Mouse (Mus musculus) stomach, adult 2 months (tissue): Measurements from ENCODE around the gene Ly6g6d. TPM values are rescaled to one million over a fixed set of nuclear protein-coding genes. Genes with fewer than 3 reads are reported as not detected.

Experiments used
- polyA plus RNA-seq: library from polyadenylated mRNA; depleted of rRNA; stranded (reverse); fragments of >200 nt; gene quantifications from 2 replicates; pipeline ENCODE4 v1.2.3, GENCODE M21; 2012; rRNA removed

The Ly6g6d gene
- polyA plus RNA-seq, 1 experiment = 5.1 TPM

Other genes starting within 250 kb of the Ly6g6d start
- gene Stk19, start 241.1 kb downstream of the Ly6g6d start, polyA plus RNA-seq = 31.6 and 34.6 TPM in 2 replicates
- 34.4 and 36.4 TPM in 2 replicates for gene Dxo, start 241.0 kb downstream of the Ly6g6d start, polyA plus RNA-seq
- gene Skiv2l, start 227.9 kb downstream of the Ly6g6d start, polyA plus RNA-seq = 44.5 and 47.7 TPM in 2 replicates
- 11.5 and 13.1 TPM in 2 replicates for gene Nelfe, start 227.7 kb downstream of the Ly6g6d start, polyA plus RNA-seq
- 1.7 and 2.0 TPM in 2 replicates for gene Cfb, start 215.5 kb downstream of the Ly6g6d start, polyA plus RNA-seq
- gene Zbtb12, start 198.6 kb downstream of the Ly6g6d start, polyA plus RNA-seq = 3.6 and 3.9 TPM in 2 replicates
- gene Gm20547, start 196.0 kb downstream of the Ly6g6d start, polyA plus RNA-seq = not detected in 2 replicates
- gene C2, start 179.8 kb downstream of the Ly6g6d start, polyA plus RNA-seq = 1.9 and 2.3 TPM in 2 replicates
- gene Ehmt2, start 179.6 kb downstream of the Ly6g6d start, polyA plus RNA-seq = 126 and 127 TPM in 2 replicates
- gene Slc44a4, start 163.6 kb downstream of the Ly6g6d start, polyA plus RNA-seq = 48.6 and 48.7 TPM in 2 replicates
- gene Neu1, start 146.8 kb downstream of the Ly6g6d start, polyA plus RNA-seq = 30.4 and 43.8 TPM in 2 replicates
- 31.1 and 45.6 TPM in 2 replicates for gene Hspa1b, start 118.8 kb downstream of the Ly6g6d start, polyA plus RNA-seq
- not detected in 2 replicates for gene Gm20481, start 108.2 kb downstream of the Ly6g6d start, polyA plus RNA-seq
- 16.4 and 25.7 TPM in 2 replicates for gene Hspa1a, start 105.9 kb downstream of the Ly6g6d start, polyA plus RNA-seq
- 0.34 and 0.59 TPM in 2 replicates for gene Hspa1l, start 105.4 kb downstream of the Ly6g6d start, polyA plus RNA-seq
- 43.9 and 62.3 TPM in 2 replicates for gene Lsm2, start 96.2 kb downstream of the Ly6g6d start, polyA plus RNA-seq
- 95.5 and 126 TPM in 2 replicates for gene Vars, start 77.1 kb downstream of the Ly6g6d start, polyA plus RNA-seq
- 1.9 and 2.2 TPM in 2 replicates for gene Vwa7, start 61.5 kb downstream of the Ly6g6d start, polyA plus RNA-seq
- 0.58 and 1.9 TPM in 2 replicates for gene Sapcd1, start 50.0 kb downstream of the Ly6g6d start, polyA plus RNA-seq
- 2.6 and 5.6 TPM in 2 replicates for gene Msh5, start 31.3 kb downstream of the Ly6g6d start, polyA plus RNA-seq
- 131 and 147 TPM in 2 replicates for gene Clic1, start 28.1 kb downstream of the Ly6g6d start, polyA plus RNA-seq
- gene Ddah2, start 19.0 kb downstream of the Ly6g6d start, polyA plus RNA-seq = 16.3 and 20.7 TPM in 2 replicates
- 243 and 312 TPM in 2 replicates for gene Ly6g6c, start 12.7 kb downstream of the Ly6g6d start, polyA plus RNA-seq
- 0.42 and 0.65 TPM in 2 replicates for gene Mpig6b, start 11.9 kb downstream of the Ly6g6d start, polyA plus RNA-seq
- gene Ly6g6e, start 1.2 kb downstream of the Ly6g6d start, polyA plus RNA-seq = 99.6 and 112 TPM in 2 replicates
- 1.2 and 2.0 TPM in 2 replicates for gene Ly6g6f, start 7.5 kb upstream of the Ly6g6d start, polyA plus RNA-seq
- gene Abhd16a, start 11.2 kb upstream of the Ly6g6d start, polyA plus RNA-seq = 88.7 and 152 TPM in 2 replicates
- gene Ly6g5c, start 30.2 kb upstream of the Ly6g6d start, polyA plus RNA-seq = 1.4 TPM in 1 of 2 replicates, not detected in the other
- 1.2 and 2.2 TPM in 2 replicates for gene Ly6g5b, start 37.4 kb upstream of the Ly6g6d start, polyA plus RNA-seq
- gene Gpank1, start 43.4 kb upstream of the Ly6g6d start, polyA plus RNA-seq = 9.3 and 11.8 TPM in 2 replicates
- 258 and 301 TPM in 2 replicates for gene Csnk2b, start 44.0 kb upstream of the Ly6g6d start, polyA plus RNA-seq
- gene D17H6S53E, start 48.3 kb upstream of the Ly6g6d start, polyA plus RNA-seq = 13.7 and 19.0 TPM in 2 replicates
- gene Apom, start 54.0 kb upstream of the Ly6g6d start, polyA plus RNA-seq = 0.08 and 0.20 TPM in 2 replicates
- gene Bag6, start 57.1 kb upstream of the Ly6g6d start, polyA plus RNA-seq = 92.9 and 94.1 TPM in 2 replicates
- gene Prrc2a, start 86.8 kb upstream of the Ly6g6d start, polyA plus RNA-seq = 262 and 284 TPM in 2 replicates
- 0.11 and 0.48 TPM in 2 replicates for gene Aif1, start 98.0 kb upstream of the Ly6g6d start, polyA plus RNA-seq
- 3.7 and 6.5 TPM in 2 replicates for gene Lst1, start 110.4 kb upstream of the Ly6g6d start, polyA plus RNA-seq
- 1.5 and 5.7 TPM in 2 replicates for gene Ltb, start 116.4 kb upstream of the Ly6g6d start, polyA plus RNA-seq
- 0.24 and 0.42 TPM in 2 replicates for gene Tnf, start 123.9 kb upstream of the Ly6g6d start, polyA plus RNA-seq
- 0.10 and 0.36 TPM in 2 replicates for gene Lta, start 127.3 kb upstream of the Ly6g6d start, polyA plus RNA-seq
- gene Gm16181, start 142.8 kb upstream of the Ly6g6d start, polyA plus RNA-seq = 0.42 TPM in 1 of 2 replicates, not detected in the other
- gene Atp6v1g2, start 155.6 kb upstream of the Ly6g6d start, polyA plus RNA-seq = 1.3 and 1.7 TPM in 2 replicates
- 15.7 and 37.5 TPM in 2 replicates for gene Nfkbil1, start 157.7 kb upstream of the Ly6g6d start, polyA plus RNA-seq
- 74.9 and 91.6 TPM in 2 replicates for gene Ddx39b, start 163.7 kb upstream of the Ly6g6d start, polyA plus RNA-seq
- 243 and 319 TPM in 2 replicates for gene H2-D1, start 184.7 kb upstream of the Ly6g6d start, polyA plus RNA-seq
- 0.04 TPM in 1 of 2 replicates, not detected in the other for gene H2-Q1, start 242.3 kb upstream of the Ly6g6d start, polyA plus RNA-seq